Mouse (Mus musculus) stomach, postnatal 0 days (tissue): Measurements from ENCODE around the gene Ccnd3.

Experiments
- CTCF ChIP-seq: IDR thresholded peaks from 2 replicates; pipeline ENCODE4 v1.5.1; 2016; ENCODE audit warnings: antibody characterized with exemption, low read depth, mild to moderate bottlenecking, moderate library complexity
- EP300 ChIP-seq: optimal IDR thresholded peaks from 2 replicates; pipeline ENCODE3; 2016; ENCODE audit warnings: antibody characterized with exemption

DNA sequence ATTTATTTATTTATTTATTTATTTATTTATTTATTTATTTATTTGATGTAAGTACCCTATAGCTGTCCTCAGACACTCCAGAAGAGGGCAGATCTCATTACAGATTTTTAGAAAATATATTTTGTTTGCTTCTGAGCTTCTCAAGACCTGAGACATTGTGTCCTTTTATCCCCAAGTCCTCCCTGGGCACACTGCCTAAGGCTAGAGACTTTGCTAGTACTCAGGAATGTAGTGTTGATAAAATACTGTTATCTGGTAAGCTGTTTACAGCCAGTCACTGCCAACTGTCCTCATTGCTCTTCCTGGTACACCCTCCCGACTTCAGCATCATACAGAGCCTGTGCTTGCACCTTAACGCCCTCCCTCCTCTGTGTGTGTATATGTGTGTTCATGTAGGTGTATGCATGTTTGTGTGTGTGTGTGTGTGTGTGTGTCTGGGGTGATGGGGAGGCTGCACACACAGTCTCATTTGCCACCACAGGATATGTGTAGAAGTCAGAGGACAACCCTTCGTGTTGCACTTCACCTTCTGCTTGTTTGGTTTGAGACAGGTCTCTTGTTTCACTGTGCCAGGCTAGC lies 45.4 kb upstream of the Ccnd3 start:
- TF ChIP-seq CTCF (no peak), EP300 (no peak)
